Mouse (Mus musculus): Measurements from ENCODE around the gene Ercc4.

The Ercc4 gene

GRCm38 (mm10) chr16:13196626-13197025 is 87.1 kb downstream of the Ercc4 start:
- no peak for DNase-seq (ENCODE audit: low spot score)

GRCm38 (mm10) chr16:13197293-13197692 is 87.8 kb downstream of the Ercc4 start:
- no peak for DNase-seq (ENCODE audit: low spot score)

- peak; percentile 23 for DNase-seq (ENCODE audit: low spot score)
Observed at GRCm38 (mm10) chr16:13199204-13199603, 89.7 kb downstream of the Ercc4 start.
